Mouse (Mus musculus) bone marrow, adult 2 months (tissue): Measurements from ENCODE around the gene Ccdc57. TPM values are rescaled to one million over a fixed set of nuclear protein-coding genes. Genes with fewer than 3 reads are reported as not detected.

Experiments
- H3K27ac ChIP-seq: fragments of 200-500 bp; 2 replicates; pipeline ENCODE4 v1.5.1; 2012; ENCODE audit warnings: low read depth, mild to moderate bottlenecking, control low read depth, inconsistent platforms, low read length; ENCODE audit not compliant: control insufficient read depth, poor library complexity, insufficient read depth
- H3K4me1 ChIP-seq: fragments of 200-500 bp; 2 replicates; pipeline ENCODE4 v1.6.1; 2011; ENCODE audit warnings: low read length; ENCODE audit not compliant: control insufficient read depth, insufficient read depth
- H3K4me3 ChIP-seq: fragments of 200-500 bp; replicated peaks from 2 replicates; pipeline ENCODE3; 2011; ENCODE audit warnings: mild to moderate bottlenecking, low read depth, low read length, control low read depth; ENCODE audit not compliant: control insufficient read depth
- CTCF ChIP-seq: fragments of 200-500 bp; IDR thresholded peaks from 2 replicates; pipeline ENCODE4 v1.5.1; 2011; ENCODE audit warnings: low read length, control low read depth; ENCODE audit not compliant: control insufficient read depth, insufficient read depth
- POLR2A ChIP-seq: fragments of 200-500 bp; IDR thresholded peaks from 2 replicates; pipeline ENCODE4 v1.6.1; 2011; ENCODE audit warnings: low read depth, mild to moderate bottlenecking, control low read depth, low read length, borderline replicate concordance; ENCODE audit not compliant: control insufficient read depth
- WGBS: fragments of 180-500 bp; shearing (Covaris S2); methylation state at CpG from one replicate; pipeline ENCODE4 v1.1.7; 2018; 5-methylcytosine and 5-hydroxymethylcytosine counted together
- polyA plus RNA-seq: library from polyadenylated mRNA; stranded (reverse); fragments of >200 nt; gene quantifications from 2 replicates; pipeline ENCODE4 v1.2.4, GENCODE M21; 2011; ENCODE audit warnings: low replicate concordance; ENCODE audit not compliant: missing spikeins, insufficient read depth, insufficient read length

Gene Ccdc57
- polyA plus RNA-seq, 1 experiment: 14.6 TPM

DNA sequence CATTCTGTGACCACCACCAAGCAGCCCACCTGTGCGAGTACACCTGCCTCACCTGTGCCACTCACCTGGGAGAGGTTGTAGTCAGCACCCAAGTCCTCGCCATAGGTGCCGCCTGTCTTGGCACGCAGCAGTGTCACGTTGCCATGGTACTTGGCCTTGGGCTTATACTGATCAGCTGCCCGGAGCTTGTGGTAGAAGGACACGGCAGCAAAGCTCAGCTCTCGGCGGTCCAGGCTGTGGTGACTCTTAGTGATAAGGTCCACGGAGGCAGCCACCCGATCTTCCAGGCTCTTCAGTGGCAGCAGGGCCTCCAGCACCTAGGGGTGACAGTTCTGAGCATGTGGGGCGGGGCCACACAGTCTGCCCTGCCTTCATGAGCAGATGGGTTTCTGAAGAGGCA is 124.7 kb downstream of the Ccdc57 start:
- Histone ChIP-seq H3K4me1 (no peaks in the 10 kb centered on the region), H3K27ac (no peak overlapping the region), H3K4me3 (no peak overlapping the region)
- TF ChIP-seq POLR2A (no peak), CTCF (no peak)
- WGBS: 85% methylated on average over 12 of the region's 12 CpGs

DNA sequence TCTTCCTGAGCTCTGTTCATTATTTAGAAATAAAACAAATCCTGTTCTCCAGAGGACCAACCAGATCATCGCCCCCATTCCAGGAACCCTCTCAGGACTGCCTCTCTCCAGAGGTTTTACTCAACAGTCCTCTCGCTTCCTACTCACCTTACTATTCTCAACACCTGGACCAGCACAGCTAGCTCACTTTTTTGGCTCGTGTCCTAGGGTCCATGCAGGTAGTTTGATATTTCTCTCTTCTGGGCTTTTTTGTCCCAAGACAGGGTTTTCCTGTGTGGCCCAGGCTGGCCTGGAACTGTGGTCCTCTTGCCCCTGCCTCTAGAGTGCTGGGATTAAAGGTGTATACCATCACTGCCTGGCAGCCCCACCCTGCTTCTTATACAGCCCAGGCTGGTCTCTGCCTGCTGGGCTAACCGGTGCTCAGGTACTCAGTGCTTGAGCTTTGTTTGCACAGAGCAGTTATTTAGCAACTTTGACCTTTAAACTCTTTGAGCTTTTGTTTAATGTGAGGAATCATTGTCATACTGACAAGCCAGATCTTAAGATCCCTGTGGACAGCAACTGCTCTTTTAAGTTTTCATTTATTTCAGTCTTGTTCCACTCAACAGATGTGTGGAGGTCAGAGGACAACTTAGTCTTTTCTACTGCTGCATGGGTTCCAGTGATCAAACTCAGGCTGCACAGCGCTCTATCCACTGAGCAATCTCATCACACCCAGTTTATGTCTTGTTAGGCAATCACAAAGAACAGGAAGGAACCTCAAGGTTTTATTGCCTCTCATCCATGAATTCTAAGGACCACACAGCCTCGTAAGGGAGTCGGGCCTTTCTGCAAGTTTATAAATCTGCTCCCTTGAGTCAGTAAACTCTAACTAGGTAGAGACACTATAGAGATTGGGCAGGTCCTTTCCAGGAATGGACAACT is 127.0 kb downstream of the Ccdc57 start:
- H3K4me3 ChIP-seq: no peak overlapping the region
- H3K4me1 ChIP-seq: no peaks in the 10 kb centered on the region
- 80% methylated on average over 7 of the region's 7 CpGs for WGBS
- H3K27ac ChIP-seq: no peak overlapping the region
- TF ChIP-seq POLR2A: no peak
- TF ChIP-seq CTCF: no peak

DNA sequence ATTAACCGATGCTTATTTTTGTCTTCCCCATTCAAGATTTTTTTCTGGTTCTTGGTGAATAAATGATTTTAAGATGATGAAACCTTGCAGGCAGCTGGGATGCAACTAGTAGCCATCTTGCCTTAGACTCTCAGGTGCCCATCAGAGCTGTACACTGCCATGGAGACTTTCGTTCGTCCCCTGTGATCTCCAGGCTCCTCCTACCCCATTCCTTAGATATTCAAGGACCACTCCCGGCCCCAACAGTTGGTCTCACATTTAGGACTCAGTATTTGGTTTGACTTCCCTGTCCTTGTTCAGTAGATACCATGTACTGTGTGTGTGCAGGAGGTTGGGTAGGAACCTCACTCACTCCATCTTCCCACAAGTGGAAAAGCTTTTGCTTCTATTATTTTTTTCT is 127.9 kb downstream of the Ccdc57 start:
- no peak overlapping the region for H3K27ac ChIP-seq
- whole genome bisulfite sequencing: 78% methylated on average over 4 of the region's 4 CpGs
- TF ChIP-seq POLR2A (no peak), CTCF (no peak)
- no peaks in the 10 kb centered on the region for H3K4me1 ChIP-seq
- no peak overlapping the region for H3K4me3 ChIP-seq

DNA sequence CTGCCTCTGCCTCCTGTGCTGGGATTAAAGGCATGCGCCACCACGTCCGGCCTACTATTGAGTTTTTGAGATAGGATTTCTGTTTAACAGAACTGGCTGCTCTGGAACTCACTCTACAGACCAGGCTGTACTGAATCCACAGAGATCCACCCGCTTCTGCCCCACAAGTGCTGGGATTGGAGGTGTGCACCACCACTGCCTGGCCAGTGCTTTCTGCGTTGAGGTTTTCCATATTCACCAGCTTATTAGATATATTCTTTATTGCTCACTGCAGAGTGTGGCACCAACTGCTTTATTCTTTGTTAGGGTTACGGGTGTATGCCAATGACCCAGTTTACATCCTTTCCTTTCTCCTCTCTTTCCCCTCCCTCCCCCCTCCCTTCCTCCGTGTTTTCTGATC is 128.4 kb downstream of the Ccdc57 start:
- Histone ChIP-seq H3K27ac (no peak overlapping the region), H3K4me3 (no peak overlapping the region), H3K4me1 (no peaks in the 10 kb centered on the region)
- 75% methylated on average over 7 of the region's 7 CpGs for WGBS
- no peak for TF ChIP-seq CTCF
- no peak for TF ChIP-seq POLR2A

DNA sequence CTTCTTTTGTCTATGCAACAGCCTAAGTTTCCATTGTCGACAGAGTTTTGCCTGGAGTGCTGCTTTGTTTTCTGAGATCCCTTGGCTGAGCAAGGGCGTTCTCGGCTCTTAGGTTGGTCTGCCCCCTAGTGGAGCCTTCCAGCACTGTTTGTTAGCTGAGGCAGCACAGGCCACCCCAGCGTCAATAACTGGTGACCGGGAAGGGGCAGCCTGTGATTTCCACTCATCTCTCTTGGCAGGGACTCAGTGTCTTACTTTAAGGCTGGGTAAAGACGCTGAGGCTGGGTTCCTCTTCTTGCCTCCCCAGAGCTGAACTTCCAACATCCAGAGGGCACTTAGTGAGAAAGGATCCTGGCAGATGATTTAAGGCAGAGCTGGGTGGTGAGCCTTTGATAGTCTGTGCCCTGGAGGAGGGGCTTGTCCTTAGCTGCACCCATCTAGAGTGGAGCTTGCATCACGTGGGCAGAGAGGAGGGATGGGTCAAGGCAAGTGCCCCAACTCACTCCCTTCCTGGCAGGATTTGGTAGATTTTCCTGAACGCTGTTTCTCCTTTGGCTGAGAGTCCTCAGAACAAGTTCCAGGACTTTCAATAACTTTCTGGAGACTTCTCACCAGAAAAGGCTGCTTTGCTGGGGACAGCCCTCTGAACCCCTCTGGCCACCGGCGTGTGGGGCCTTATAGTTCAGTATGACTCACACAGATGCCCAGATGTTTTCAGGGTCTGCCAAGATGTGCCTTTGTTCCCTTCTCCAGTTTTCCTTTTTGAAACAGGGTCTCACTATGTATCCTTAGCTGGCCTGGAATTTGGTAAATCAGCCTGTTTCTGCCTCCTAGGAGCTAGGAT is 132.4 kb downstream of the Ccdc57 start:
- H3K4me3 ChIP-seq: no peak overlapping the region
- WGBS: 23% methylated on average over 10 of the region's 10 CpGs
- H3K27ac ChIP-seq: no peak overlapping the region
- no peaks in the 10 kb centered on the region for H3K4me1 ChIP-seq
- peak; percentile 94 for TF ChIP-seq CTCF
- TF ChIP-seq POLR2A: no peak

DNA sequence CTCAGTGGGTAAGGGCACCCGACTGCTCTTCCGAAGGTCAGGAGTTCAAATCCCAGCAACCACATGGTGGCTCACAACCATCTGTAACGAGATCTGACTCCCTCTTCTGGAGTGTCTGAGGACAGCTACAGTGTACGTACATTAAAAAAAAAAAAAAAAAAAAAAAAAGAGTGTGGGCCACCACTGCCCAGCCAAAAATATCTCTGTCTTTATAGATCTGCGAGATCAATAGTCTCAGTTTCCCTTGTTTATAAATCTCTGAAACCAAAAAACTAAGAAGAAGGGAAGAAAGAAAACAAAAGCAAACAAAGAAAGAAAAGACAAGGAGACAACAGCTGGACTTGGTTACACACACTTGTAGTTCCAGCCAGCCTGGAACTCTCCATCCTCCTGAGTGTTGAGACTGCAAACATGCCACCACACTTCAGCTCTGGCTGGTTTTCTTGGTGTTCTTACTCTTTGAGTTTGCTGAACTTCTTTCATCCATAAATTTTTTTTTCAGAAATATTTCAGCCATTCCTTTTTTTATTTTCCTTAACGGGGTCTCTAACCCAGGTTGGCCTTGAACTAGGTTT is 133.3 kb downstream of the Ccdc57 start:
- no peak for TF ChIP-seq POLR2A
- no peak for TF ChIP-seq CTCF
- H3K4me1 ChIP-seq: no peaks in the 10 kb centered on the region
- no peak overlapping the region for H3K27ac ChIP-seq
- H3K4me3 ChIP-seq: no peak overlapping the region
- 57% methylated on average over 6 of the region's 6 CpGs for WGBS

DNA sequence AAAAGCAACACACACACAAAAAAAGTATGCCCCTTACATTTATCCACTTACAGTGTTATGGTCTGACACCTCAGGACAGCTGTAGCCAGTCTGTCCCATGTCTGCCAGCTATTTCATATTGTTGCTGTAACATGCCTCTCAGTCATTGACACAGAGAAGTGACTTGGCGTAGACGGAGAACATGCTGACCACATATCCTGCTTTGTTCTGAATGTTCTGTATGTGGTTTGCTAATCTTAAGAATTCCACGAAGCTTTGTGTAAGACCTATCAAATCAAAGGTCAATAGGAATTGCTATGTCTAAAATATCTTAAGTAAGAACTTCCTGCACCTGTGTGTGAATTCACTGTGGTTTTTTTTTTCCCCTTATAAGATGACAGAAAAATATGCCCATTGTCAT is 134.4 kb downstream of the Ccdc57 start:
- TF ChIP-seq POLR2A (no peak), CTCF (no peak)
- Histone ChIP-seq H3K4me3 (no peak overlapping the region), H3K4me1 (no peaks in the 10 kb centered on the region), H3K27ac (no peak overlapping the region)
- WGBS: 14% methylated on average over 3 of the region's 3 CpGs

DNA sequence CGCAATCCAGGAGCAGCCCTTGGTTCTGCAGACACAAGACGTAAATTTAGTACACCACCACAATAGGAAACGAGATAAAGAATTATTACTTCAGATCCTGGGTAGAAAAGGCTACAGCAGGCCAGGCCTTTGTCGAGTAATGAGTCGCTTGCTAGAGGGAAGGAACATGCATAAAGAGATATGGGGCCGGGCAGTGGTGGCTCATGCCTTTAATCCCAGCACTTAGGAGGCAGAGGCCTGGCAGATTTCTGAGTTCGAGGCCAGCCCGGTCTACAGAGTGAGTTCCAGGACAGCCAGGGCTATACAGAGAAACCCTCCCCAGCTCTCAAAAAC is 136.1 kb downstream of the Ccdc57 start:
- Histone ChIP-seq H3K4me1 (no peaks in the 10 kb centered on the region), H3K4me3 (peak overlapping the region; percentile 83), H3K27ac (no peak overlapping the region)
- TF ChIP-seq CTCF (no peak), POLR2A (no peak)
- WGBS: 28% methylated on average over 8 of the region's 8 CpGs
